Mouse (Mus musculus): ENCODE measurements at regions not wholly inside any gene's neighbourhood (a gene's known extent, or its start where the extent isn't known, plus 50 kb on each side); places are given as distances from the start of the nearest gene placed in this dataset.

DNA sequence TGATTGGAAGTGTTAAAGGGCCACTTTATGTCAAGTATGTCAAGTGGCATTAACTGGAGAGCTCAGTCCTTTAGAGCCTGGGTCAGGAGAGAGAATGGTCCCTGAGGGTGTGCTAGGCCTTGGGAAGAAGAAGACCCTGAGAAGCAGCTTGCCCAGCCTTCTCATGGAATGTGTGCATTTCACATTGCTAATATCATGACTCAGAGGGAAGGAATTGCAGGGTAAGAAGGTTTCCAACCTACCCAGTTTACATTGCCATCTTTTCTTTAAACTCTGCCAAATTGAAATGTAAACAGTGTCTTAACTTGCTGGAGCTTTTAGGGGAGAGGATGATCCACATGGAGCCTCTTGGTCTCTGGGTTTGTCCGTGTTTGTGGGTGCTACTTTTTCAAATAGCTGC is 117.9 kb upstream of the Sesn3 start:
- 50% methylated on average over 1 of the region's 1 CpGs for WGBS
- Histone ChIP-seq H3K27ac (ENCODE audit: insufficient read depth, low read depth, low read length) (no peak overlapping the region), H3K4me1 (ENCODE audit: control insufficient read depth, insufficient read depth, low read length) (no peaks in the 10 kb centered on the region), H3K4me3 (ENCODE audit: insufficient read depth, low read depth, low read length) (no peak overlapping the region)
- TF ChIP-seq CTCF (IDR thresholded peaks at IDR 0.05; ENCODE audit: insufficient read depth, low read depth, low read length) (no peak), POLR2A (IDR thresholded peaks at IDR 0.05; ENCODE audit: insufficient read depth, low read depth, low read length) (no peak)

GRCm38 (mm10) chr9:14158096-14158837 is 116.6 kb upstream of the Sesn3 start:
- WGBS, result 68% methylated on average over 9 of the region's 9 CpGs

DNA sequence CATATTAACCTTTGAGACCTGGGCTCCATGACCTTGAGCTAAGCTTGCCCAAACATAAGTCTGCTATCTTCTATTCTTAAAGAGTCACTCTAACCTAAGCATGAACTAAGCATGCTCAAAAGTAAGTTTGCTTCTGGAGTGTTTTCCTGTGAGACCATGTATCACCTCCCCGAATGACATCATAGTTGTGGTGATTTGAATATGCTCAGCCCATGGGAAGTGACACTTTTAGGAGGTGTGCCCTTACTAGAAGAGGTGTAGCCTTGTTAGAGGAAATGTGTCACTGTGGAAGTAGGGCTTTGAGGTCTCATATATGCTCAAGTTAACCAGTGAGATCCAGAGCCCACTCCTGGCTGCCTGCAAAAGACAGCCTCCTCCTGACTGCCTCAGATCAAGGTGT is 114.7 kb upstream of the Sesn3 start:
- H3K27ac ChIP-seq (ENCODE audit: insufficient read depth, low read depth, low read length), result no peak overlapping the region
- no peak for TF ChIP-seq CTCF (IDR thresholded peaks at IDR 0.05; ENCODE audit: insufficient read depth, low read depth, low read length)
- no peak for TF ChIP-seq POLR2A (IDR thresholded peaks at IDR 0.05; ENCODE audit: insufficient read depth, low read depth, low read length)

More at GRCm38 (mm10) chr9:14158096-14158837, 116.6 kb upstream of the Sesn3 start:
- no peak overlapping the region for H3K4me3 ChIP-seq (ENCODE audit: insufficient read depth, low read depth, low read length)
- no peak for TF ChIP-seq CTCF (IDR thresholded peaks at IDR 0.05; ENCODE audit: insufficient read depth, low read depth, low read length)
- TF ChIP-seq POLR2A (IDR thresholded peaks at IDR 0.05; ENCODE audit: insufficient read depth, low read depth, low read length), result no peak
- H3K4me1 ChIP-seq (ENCODE audit: control insufficient read depth, insufficient read depth, low read length), result no peaks in the 10 kb centered on the region
- no peak overlapping the region for H3K27ac ChIP-seq (ENCODE audit: insufficient read depth, low read depth, low read length)

DNA sequence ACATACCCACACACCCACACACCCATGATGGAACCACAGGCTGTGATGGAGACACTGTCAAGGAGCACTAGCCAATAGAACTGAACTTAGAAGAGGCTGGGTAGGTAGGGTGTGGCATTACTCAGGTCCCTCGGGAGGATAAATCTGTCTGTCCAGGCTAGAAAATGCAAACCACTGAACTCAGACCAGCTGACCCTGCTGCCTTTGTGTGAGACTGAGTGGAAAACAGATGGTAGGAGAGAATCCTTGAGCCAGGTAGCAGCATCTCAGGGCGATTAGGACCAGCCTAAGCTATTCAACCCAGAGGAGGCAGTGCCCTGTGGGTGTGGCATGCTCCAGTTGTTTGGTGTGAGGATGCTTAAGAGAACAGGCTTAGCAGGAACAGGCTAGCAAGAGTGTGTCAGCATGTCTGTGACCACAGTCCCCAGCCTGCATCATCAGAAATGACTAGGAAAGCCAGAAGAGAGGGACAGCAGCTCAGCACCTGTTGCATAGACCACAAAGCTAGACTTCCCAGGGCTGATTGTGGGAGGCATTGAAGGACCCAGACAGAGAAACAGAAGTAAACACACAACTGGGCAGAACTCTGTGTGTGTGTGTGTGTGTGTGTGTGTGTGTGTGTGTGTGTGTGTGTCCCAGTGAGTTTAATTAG is 103.2 kb upstream of the Sesn3 start:
- no peak for TF ChIP-seq CTCF (IDR thresholded peaks at IDR 0.05; ENCODE audit: insufficient read depth, low read depth, low read length)
- no peak for TF ChIP-seq POLR2A (IDR thresholded peaks at IDR 0.05; ENCODE audit: insufficient read depth, low read depth, low read length)
- Histone ChIP-seq H3K4me1 (ENCODE audit: control insufficient read depth, insufficient read depth, low read length) (peaks cover 24% of the 10 kb centered on the region), H3K27ac (ENCODE audit: insufficient read depth, low read depth, low read length) (no peak overlapping the region), H3K4me3 (ENCODE audit: insufficient read depth, low read depth, low read length) (no peak overlapping the region)
- WGBS, result 75% methylated on average over 2 of the region's 2 CpGs

More for the DNA sequence above, 114.7 kb upstream of the Sesn3 start:
- 93% methylated on average over 1 of the region's 1 CpGs for WGBS
- H3K4me1 ChIP-seq (ENCODE audit: control insufficient read depth, insufficient read depth, low read length), result no peaks in the 10 kb centered on the region
- no peak overlapping the region for H3K4me3 ChIP-seq (ENCODE audit: insufficient read depth, low read depth, low read length)

- WGBS, result 21% methylated on average over 11 of the region's 11 CpGs
- peak overlapping the region; percentile 61; the same call in 1 of the 2 replicates for H3K27ac ChIP-seq (ENCODE audit: insufficient read depth, low read depth, low read length)
Observed at GRCm38 (mm10) chr9:14173631-14174323, 101.1 kb upstream of the Sesn3 start.

DNA sequence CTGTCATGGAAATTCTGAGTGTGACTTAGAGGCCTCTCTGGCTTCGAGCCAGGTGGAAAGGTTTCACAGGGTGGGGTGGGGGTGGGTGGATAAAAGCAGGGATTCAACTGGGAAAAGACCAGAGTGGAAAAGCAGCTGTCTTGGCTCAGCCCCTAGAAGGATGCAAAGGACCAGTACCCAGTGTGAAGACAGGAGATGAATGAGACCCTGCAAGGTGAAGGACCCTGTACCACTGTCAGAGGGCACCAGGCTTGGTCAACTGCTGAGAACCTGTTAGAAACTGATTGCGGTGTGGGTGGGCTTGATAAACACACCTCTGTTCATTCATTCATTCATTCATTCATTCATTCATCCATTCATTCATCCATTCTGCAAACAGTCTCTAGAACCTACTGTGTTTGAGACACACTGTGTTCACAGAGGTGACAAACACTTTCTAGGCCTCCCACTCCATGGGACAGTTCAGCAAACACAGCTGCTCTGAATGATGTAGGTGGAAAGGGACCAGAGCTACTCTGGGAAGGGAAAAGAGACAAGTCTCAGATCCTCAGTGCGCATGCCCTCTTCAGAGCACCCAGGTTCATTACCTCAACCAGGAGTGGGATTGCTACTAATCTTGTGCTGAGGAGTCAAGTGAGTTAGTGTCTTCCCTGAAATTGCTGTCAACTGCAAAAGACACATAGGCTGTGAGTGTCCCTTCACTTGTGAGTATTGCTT is 100.4 kb upstream of the Sesn3 start:
- WGBS, result 58% methylated on average over 3 of the region's 3 CpGs
- H3K27ac ChIP-seq (ENCODE audit: insufficient read depth, low read depth, low read length), result peak overlapping the region; percentile 49; the same call in 1 of the 2 replicates
- H3K4me1 ChIP-seq (ENCODE audit: control insufficient read depth, insufficient read depth, low read length), result peaks cover 24% of the 10 kb centered on the region
- no peak for TF ChIP-seq POLR2A (IDR thresholded peaks at IDR 0.05; ENCODE audit: insufficient read depth, low read depth, low read length)
- TF ChIP-seq CTCF (IDR thresholded peaks at IDR 0.05; ENCODE audit: insufficient read depth, low read depth, low read length), result no peak
- H3K4me3 ChIP-seq (ENCODE audit: insufficient read depth, low read depth, low read length), result no peak overlapping the region

More at GRCm38 (mm10) chr9:14173631-14174323, 101.1 kb upstream of the Sesn3 start:
- TF ChIP-seq CTCF (IDR thresholded peaks at IDR 0.05; ENCODE audit: insufficient read depth, low read depth, low read length), result no peak
- TF ChIP-seq POLR2A (IDR thresholded peaks at IDR 0.05; ENCODE audit: insufficient read depth, low read depth, low read length), result no peak
- H3K4me1 ChIP-seq (ENCODE audit: control insufficient read depth, insufficient read depth, low read length), result peaks cover 24% of the 10 kb centered on the region
- no peak overlapping the region for H3K4me3 ChIP-seq (ENCODE audit: insufficient read depth, low read depth, low read length)

DNA sequence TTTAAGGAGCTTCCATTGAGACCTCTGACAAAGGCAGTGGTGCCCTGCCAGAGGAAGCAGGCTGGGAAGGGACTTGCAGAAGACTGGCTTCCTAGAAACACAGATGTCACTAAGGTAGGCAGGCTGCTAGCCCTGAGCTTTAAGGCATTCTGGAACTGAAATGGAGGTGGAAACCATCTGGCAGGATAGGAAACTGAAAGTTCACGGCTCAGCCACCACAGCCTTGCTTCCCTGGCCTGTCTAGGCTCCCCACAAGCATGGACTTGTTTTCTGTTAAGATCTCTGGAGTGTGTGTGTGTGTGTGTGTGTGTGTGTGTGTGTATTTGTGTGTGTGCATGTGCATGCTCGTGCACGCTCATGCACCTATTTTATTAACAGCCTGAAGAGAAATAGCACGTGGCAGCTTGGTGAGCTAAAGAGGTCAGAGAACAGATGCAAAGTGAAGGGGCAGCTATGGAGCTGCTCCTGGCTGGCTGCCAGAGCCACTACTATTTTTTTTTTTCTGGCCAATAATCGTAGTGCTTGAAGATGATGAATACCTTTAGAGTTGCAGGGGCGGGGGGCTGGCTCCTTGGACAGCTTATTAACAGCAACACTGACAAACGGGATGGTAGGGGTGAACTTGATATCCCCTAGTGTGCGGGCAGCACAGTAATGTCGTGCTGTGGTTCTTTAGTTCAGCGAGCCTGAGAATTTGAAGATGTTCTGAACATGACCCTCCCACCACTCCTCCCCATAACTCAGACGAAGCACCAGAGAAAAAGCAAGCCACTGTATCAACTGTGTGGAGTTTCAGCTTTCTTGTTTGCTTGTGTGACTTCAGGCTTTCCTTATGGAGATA is 99.6 kb upstream of the Sesn3 start:
- WGBS, result 14% methylated on average over 11 of the region's 11 CpGs
- no peak for TF ChIP-seq CTCF (IDR thresholded peaks at IDR 0.05; ENCODE audit: insufficient read depth, low read depth, low read length)
- TF ChIP-seq POLR2A (IDR thresholded peaks at IDR 0.05; ENCODE audit: insufficient read depth, low read depth, low read length), result no peak
- H3K27ac ChIP-seq (ENCODE audit: insufficient read depth, low read depth, low read length), result no peak overlapping the region; the same call in 1 of the 2 replicates

GRCm38 (mm10) chr9:14179777-14180176 is 95.1 kb upstream of the Sesn3 start:
- 100% methylated on average over 1 of the region's 1 CpGs for WGBS
- no peak overlapping the region for H3K4me3 ChIP-seq (ENCODE audit: insufficient read depth, low read depth, low read length)
- peaks cover 8% of the 10 kb centered on the region for H3K4me1 ChIP-seq (ENCODE audit: control insufficient read depth, insufficient read depth, low read length)
- TF ChIP-seq POLR2A (IDR thresholded peaks at IDR 0.05; ENCODE audit: insufficient read depth, low read depth, low read length), result no peak
- H3K27ac ChIP-seq (ENCODE audit: insufficient read depth, low read depth, low read length), result no peak overlapping the region

More for the DNA sequence above, 99.6 kb upstream of the Sesn3 start:
- Histone ChIP-seq H3K4me1 (ENCODE audit: control insufficient read depth, insufficient read depth, low read length) (peaks cover 24% of the 10 kb centered on the region), H3K4me3 (ENCODE audit: insufficient read depth, low read depth, low read length) (no peak overlapping the region)
